Mouse (Mus musculus) Muller cell, postnatal 12 days (primary cell): ENCODE data around the gene Myo1b.

Source experiments
- DNase-seq: peaks from one replicate; pipeline ENCODE4 v3.0.0-alpha.2; 2015; ENCODE audit errors: inconsistent ontology term

The Myo1b gene

DNA sequence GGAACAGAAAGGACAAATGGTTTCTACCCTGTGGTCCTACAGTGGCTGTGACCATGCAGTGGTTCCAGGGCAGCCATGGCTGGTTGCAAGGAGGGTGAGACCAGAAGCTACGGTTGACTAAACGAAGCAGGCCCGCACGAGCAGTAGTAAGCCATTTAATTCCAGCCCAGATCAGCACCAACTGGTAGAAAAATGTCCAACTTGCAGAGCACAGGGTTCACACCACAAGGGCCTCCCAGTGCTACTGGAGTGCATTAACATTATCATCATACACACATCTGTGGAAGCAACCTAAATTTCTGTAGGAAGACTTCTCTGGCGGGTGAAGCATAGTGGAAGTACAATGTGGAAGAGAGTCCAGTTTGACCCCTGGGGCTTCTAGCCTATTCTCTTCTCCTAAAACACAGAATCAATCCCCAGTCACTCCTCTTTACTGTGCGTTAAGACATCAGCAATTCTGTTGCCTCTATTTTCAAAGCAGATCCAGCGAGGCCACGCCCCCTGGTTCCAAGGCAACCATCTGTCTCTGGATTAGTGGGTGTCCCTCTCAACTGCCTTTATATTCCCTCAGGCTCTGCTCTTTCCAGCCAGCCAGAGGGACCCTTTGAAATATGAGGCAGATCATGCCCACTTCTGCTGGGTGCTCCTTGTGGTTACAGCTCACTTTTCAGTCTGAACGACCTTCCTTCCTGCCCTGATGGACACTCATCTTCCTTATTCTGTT, 120.1 kb downstream of the Myo1b start:
- no peak for DNase-seq

DNA sequence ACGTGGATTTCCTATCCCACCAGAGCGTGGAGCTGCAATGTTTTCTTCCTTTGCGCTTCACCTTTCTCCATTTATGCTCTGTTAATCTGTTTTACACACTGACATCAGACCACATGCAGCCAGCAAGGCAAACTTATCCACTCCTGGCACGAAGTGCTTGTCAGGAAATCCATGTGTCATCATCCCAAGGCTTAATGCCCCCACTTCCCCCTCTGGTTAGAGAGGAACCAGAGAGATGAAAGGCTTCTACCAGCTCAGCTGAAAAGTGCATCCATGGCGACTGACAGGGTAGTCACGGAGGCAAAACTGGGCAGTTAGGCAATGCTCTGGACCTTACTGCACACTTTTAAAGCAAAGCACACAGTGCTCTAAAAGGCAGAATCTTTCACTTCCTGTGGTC, 126.6 kb downstream of the Myo1b start:
- DNase-seq: peak; percentile 43

DNA sequence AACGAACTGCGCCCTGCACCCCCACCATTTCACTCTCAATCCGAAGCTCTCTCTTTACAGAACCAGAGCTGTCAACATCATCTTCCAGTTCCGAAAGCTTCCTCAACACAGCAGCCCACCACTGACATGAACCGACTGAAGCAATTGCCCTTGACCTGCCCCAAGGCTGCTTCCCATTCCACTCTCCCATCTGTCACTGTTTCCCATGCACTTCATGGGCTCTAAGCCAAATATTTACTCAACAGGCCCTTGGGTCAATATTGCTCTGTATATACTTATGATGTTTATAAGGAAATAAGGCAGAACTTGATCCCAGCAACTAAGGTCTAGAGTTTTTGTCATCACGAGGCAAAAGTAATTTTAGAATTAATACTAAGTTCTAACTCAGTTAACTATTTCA, 133.8 kb downstream of the Myo1b start:
- DNase-seq: no peak

DNA sequence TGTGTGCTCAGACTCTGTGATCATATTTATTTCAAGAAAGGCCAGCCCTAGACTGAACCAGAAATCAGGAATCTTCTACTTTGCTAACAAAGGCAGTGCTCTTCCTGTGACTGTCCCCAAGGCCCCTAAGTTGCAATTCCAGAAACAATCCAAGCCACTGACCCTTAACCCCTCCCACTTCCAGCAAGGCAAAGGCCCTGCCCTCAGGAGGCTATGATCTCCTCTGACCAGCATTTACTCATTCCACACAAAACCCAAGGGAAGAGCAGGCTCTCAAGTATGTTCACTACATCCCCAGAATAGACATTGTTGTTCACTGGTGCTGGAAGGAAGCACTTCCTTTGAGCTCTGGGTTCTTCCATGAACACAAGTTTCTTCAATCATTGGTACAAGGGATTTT, 135.5 kb downstream of the Myo1b start:
- DNase-seq: no peak

DNA sequence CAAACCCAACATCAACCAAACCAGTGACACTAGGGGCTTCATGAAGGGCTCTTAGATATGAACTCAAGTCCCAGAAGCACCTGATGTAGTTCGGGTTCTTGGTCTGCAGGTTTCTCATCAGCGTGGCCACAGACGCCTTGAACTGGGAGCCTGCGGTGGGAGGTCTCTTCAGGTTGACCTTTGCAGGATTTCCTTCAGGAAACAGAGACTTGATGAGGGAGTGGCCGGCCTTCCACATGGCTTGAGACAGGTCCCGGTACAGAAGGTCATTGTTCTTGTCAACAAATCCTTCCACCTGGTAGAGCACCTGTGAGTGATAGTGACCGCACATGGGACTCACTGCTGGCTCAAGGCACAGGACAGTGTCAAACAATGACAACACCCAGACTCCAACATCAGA, 137.6 kb downstream of the Myo1b start:
- no peak for DNase-seq

DNA sequence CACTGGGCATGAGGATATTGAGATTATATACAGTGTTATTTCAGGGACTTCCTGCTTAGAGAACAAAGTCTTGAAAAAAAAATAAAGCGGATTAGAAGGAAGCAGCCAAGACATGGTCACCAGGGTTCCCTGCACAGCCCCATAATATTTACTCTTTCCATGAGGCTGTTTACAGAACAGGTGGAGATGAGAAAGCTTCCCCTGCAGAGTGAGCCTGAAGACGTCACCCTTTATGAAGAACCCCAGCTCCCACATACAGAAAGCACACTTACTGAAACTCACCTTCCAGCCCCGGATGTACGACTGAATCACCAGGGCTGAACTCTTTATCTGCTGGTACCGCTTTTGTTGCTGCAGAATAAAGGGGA, 145.4 kb downstream of the Myo1b start:
- DNase-seq: no peak

DNA sequence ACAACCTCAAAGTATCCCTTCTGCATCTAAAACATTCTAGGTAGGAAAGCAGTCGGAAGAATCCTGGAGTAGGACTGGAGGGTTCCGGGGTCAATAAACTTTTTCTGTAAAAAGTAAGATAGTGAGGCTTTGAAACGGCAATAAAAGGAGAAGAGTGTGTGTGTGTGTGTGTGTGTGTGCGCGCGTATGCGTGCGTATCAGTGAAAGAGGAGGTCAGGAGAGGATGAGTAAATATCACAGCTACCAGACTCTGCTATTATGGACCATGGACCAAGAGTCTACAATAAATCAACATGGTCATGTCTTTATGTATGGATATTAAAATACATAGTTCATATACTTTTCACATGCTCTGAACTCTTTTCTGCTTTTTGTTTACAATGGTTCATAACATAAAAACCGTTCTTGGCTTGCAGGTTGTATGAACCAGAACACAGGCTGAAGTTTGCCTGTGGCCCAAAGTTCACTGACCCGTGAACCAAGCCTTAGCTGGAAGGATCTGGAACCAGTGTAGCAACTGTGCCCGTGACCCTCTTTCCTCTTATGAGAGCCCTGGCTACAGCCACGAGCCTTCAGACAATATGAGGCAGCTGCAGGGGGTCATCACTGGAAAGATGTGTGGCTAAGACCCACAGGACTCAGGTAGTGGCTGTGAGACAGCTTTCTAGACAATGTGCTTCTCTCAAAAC, 145.9 kb downstream of the Myo1b start:
- no peak for DNase-seq

DNA sequence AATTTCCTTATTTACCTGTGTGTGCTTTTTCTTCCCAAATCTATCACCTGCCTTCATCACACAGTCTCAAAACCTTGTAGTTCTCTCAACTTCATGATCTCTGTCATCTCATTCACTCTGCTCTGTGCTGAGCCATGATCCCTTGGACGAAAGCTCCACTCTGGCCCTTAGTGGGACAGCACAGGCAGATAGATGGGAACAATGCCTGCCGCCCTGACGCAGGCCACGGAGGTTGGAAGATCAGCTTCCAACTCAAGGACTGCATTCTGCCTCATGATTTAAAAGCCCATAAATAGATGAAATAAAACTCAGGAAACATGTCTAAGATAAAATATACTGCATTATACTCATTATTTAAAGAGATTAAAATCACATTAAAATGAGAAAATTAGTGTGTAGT, 149.6 kb downstream of the Myo1b start:
- DNase-seq: no peak

DNA sequence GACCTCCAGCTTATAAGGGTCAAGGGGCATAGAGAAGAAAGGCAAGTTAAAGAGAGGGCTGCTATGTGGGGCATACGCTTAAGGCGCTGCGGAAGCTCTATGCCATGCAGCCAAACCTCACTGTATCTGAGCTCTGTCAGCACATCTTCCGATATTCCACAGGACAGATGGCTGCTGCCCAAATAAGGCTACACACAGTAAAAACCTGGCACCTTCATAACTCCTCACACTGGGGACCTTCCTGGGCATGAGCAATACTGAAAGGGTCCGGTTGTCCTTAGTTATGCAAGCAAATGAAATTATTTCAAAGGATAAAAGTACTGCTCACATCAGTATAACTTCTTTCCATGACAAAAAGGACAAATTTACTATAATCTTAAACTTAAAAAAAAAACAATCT, 150.7 kb downstream of the Myo1b start:
- no peak for DNase-seq

DNA sequence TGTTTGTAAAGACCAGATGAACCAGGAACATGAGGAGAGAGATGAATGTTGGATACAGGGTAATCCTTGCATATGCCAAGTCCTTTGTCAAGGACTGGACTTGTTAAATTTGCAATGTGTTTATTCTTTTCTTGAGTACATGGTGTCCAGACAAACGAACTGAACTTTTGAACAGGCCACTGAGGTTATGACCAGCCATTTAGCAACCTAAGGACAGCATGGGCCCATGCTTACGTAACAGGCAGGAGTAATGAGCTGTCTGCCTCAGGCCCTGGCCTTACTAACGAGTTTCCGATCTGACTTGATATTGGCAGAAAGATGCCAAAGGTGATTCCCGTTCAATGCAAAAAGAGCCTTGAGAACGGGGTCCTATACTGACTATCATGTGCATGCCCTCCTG, 156.2 kb downstream of the Myo1b start:
- no peak for DNase-seq

DNA sequence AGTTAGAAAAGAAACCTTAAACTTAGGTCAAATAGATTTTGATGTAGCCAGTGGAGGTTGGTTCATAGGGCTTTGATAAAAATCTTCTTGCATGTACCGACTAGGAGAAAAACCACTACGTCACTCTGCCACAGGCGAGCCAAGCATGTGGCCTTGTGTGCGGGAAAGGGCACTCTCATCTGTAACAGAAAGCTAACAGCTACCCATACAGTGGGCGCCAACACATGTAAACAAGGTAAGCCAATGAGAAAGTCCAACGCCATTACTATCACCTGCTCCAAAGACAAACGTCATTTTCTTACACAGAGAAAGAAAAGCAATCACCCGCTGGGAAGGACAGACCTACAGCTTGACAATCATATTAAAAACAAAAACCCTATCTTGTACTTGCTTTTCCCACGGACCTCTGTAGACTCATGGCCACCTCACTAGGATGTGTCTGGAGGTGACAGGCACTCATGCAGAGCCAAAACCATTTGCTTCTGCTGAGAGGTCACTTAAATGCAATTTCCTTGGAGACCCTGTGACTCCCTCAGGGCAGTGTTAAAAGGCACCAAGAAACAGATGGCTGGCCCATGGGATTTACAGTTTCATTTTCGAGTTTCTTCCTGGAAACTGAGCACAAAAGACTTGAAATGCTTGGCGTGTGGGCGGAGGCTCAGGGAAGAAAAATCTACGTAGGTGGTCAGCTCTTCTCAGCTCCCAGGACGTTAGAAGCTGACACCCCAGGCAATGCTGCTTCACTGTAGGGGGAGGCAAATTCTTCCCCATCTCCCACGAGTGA, 157.4 kb downstream of the Myo1b start:
- peak; percentile 23 for DNase-seq

DNA sequence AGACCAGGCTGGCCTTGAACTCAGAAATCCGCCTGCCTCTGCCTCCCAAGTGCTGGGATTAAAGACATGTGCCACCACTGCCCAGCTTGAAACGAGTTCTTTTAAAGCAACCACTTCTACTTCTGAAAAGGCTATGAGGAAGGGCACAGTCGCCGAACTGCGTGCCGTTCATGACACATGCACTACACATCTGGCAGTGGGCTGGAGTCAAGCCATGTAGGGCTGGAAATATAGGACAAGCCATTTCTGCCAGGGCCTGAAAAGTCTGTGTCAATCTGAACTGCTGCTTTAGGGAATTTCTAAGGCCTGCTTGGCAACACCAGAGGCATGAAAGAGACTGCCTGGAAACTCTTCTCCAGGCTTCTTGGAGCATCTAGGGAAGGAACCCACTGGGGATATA, 162.2 kb downstream of the Myo1b start:
- no peak for DNase-seq

DNA sequence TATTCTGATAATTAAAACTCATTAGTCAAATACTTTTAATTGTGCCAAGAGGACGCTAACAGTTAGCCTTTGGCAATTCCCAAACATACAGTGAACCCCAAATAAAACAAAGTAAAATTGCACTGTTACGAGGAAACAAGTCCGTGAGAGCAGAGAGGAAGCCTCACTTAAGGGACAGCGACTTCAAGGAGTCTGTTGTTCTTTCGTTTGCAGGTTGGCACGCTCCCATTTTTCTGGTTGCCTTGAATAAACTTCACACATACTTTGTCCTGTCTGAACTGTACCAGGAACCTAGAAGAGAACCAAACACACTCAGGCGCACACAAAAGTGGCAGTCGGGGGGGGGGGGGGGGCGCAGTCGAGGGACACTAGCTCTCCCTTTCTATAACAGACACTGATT, 164.9 kb downstream of the Myo1b start:
- peak; percentile 47 for DNase-seq

DNA sequence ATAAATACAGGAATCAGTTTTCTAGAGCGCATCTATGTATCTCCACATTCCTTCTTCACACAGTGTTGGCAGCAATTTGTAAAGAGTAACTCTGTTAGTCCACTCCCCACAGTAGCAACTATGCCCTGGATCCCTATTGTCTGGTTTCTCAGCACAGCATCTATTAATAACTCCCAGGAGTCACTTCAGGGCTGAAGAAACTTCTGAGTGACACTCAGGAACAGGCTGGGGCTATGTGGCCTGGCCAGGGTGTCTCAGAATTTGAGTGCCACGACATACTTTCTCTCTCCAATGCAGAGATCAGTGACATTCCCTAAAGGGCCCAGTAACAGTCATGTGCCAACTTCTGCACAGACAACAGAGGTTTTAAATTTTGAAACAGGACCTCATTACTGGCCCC, 167.6 kb downstream of the Myo1b start:
- peak; percentile 56 for DNase-seq

DNA sequence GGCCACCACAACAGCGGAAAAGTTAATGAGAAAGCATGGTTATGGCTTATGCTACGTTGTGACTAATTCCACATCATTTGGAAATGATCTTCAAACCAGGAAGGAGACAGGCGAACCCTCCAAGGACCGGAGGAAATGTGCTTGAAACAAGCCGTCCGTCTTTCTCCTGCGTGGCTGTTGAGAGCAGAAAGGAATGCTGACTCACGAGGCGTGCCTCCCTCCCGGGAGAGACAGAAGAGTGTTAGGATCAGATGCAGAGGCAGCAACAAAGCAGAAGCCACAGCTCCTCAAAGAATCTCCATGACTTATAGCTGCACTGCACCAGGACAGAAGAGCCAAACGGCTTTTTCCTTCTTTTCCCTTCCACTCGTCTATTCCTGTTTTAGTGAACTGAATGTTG, 168.4 kb downstream of the Myo1b start:
- DNase-seq: peak; percentile 87

DNA sequence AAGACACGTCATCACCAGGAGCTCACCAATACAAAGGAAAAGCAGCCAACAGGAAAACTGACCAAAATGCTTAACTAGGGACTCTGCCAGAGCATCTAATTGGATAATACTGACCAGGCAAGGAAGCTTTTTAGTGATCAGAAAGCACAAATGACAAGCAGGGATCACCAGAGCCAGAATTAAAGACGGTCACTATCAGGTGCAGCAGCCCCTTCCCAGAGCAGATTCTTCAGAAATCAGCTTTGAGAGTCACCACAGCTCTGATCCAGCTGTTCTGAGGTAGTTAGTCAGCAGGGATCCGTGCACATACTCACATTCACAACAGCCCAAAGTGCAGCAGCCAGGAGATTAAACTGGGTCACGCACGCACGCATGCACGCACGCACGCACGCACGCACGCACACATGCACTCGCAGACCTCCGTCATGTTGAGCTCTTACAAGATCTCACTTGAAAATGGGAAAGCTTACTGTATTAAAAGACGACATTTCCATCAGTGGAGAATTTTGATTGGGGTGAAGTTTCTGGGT, 169.1 kb downstream of the Myo1b start:
- peak; percentile 67 for DNase-seq

DNA sequence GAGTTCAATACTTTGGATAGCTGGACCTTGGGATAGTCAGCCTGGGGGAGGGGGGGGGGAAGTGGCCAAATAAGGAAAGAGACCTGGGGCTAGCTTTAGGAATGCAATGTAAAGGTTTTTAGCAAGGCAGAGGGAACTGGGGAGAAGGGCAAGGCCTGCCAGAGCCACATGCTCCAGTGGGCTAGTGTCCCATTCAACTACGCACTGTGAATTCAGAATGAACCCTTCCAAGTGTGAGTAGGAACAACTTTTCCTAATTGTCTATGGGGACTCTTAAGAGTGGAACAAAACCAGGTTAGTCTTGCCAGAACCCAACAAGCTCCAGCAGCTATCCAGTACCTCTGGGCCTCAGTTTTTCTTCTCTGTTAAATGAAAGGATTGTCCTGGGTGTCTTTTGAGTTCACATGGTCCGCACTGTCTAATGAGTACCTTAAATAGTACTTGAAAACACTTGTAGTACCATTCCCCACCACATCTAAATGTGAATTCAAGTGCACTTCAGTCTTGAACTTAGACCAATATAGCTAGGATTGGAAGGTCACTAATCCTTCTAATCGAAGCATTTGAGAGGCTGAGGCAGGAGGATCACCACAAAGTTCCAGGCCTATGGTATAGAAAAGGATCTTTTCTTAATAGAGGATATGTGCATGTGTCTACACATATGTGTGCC, 172.0 kb downstream of the Myo1b start:
- DNase-seq: no peak

DNA sequence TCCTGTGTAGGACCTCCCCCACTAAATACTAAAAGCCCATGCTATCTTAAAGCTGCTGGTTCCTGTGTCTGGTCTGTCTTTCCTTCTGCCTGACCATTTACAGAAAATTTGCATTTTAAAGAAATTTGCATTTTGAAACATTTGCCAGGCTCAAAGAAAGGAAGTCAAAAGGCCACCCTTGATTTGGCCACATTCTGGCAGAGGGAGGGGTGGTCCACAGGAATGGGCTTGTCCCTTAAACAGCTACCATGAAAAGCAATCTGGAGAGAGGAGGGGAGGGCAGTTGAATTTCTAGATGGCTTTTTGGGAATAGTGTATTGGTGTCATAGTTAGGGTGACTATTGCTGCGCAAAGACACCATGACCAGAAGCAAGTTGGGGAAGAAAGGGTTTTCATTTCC, 173.3 kb downstream of the Myo1b start:
- no peak for DNase-seq

DNA sequence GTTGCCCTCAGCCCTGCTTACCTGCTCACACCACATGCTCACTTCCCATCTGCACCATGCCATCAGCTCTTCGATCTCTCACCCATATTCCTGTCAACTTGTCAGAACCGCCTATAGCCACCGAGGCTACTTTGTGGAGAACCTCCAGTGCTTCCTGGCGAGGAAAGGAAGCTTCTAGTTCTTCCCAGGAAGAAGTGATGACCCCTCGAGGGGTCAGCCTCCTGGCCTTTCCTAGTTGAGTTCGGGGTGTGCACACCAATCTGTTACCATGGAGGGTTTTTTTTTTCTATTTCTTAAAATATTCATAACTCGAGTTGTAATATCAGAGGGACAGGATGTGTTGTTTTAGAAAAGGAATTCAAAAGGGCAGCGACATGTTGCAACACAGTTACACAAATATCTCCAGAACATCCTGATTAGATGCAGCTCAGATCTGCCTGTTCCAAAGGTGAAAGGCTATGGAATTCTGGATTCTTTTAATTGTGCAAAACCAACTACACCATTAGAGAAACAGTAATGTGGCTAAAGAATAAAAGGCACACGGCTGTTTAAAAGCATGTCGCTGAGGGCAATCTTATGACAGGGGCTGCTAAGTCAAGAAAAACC, 175.1 kb downstream of the Myo1b start:
- no peak for DNase-seq

DNA sequence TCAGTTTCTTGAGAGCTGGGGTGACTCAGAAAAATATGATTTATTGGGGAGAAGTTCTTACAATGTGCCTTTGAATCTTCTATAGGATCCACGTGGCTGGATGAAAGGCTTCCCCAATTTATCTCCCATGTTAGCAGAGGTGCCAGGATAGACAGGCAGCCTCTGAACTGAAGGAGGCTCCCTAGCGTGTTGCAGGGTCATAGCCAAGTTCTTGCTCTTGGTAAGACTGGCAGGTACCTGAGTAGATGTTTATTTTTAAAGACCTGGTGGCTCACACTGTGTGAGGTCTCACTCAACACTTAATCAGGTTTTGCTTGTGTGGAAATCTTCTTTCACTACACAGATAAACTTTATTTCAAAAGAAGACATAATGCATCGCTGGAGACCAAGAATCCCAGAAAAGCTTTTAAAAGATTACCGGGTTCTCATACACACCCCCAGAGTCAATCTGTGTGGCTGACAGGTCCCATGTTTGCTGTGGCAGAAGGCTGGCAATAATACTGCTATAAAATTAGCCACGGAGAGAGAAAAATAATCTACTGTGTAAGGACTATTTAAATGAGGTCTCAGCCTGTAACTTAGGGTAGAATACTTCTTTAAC, 176.5 kb downstream of the Myo1b start:
- DNase-seq: no peak

DNA sequence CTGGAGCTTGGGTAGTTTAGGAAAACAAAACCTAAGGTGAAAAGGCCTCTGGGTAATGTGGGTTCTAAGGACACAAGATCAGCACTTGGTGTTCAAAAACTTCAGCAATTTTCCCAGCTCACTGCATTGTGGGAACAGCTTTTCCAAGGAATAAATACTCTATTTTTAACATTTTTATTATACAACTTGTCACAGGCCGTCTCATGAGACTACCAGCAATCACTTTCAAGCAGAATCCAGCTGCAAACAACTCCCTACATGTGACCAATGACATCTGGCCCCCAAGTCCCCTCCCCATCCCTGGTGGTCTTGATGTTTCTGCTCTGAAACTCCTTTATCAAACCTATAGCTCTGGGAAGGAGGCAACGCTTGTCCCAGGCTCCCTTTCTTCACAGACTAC, 179.0 kb downstream of the Myo1b start:
- DNase-seq: no peak
